Mouse (Mus musculus): Measurements from ENCODE around the gene Lrrc8d.

The Lrrc8d gene

DNA sequence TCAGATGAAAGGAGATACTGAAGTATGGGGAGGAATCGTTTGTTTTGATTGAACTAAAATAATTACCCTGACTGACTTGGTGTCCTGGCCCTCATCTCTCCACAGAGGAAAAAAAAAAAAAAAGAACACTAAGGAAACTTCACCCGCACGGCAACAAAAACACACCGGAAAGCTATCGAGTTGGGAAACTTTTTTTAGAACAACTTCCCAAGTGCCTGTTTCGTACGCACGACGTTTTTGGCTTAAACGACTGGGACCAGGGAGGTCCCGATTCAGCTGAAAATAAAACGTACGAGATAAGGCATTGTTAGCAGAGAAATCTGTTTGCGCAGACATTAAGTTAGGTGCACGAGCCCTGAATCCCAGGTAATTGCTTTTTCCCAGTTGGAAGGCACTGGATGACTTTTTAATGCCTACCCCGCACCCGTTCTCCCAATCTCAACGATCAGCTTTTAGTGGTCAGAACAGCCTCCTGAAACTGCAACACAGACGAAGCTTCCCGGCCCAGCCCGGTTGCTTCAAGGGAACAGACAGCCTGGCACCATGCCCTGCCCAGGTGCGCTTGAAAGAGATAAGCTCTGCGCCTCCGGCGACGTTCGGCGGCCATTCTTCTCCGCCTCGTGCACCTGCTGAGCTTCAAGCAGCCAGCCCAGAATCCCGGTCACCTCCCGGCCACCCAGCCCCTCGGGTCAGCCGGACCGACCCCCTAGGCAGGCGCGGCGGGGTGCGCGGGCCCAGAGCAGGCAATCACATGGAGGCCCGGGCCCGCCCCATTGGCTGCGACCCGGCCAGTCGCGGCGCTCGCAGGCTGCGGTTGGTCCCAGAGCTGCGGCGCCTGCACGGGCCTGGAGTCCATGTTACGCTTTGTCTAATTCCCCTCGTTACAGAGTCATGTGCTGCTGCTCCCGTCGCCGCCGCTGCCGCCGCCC is at the start of gene Lrrc8d:
Gene Lrrc8d (plus strand): TSS at position 829 of the 929 bp plus-strand sequence.
- DNase-seq (ENCODE audit: low spot score), result peak; percentile 66

DNA sequence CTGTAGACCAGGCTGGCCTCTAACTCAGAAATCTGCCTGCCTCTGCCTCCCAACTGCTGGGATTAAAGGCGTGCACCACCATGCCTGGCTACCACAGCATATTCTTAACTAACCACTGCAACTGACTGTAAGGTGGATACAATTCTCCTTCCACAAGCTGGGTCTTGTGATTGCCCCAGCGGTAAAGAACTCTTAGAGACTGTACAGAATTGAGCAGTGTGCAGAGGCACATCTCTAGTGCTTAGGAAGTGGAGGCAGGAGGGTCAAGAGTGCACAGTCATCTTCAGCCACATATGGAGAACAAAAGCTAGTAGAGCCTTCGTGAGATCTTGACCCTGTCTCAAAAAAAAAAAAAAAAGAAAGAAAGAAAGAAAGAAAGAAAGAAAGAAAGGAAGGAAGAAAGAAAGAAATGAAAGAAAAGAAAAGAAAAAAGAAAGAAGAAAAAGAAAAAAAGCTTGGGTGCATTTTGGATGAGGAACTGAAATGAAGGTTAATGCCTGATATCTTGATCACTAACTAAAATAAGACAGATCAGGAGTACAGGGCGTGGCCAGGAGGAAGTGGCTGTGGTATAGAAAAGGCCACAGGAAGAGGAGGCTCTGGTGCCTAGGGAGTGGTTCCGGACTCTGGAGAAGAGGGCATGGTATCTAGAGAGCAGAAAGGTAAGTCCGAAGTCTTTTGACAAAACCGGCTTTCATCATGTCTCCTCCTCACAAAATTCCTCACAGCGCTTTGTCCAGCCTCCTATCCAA is 48.9 kb upstream of the Lrrc8d start:
- no peak for DNase-seq (ENCODE audit: low spot score)

DNA sequence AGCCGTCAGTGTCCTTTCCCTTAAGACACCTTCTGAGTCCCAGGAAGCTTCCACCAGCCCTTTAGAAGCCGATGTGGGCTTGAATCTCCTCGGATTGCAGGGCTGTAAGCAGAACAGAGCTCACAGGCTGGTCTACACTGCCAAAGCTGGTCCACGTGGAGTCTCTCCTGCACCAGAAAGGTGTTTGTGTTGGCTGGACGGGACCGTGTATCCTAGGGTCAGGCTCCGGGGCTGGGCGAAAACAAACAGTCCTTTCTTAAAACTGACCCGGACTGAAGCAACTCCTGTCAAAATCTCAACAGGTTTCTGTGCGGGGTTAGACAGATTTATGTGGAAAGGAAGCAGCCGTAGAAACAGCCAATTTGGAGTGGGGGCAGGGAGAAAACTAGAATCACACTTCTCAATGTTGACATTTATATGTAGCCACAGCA is 48.2 kb upstream of the Lrrc8d start:
- DNase-seq (ENCODE audit: low spot score), result no peak

DNA sequence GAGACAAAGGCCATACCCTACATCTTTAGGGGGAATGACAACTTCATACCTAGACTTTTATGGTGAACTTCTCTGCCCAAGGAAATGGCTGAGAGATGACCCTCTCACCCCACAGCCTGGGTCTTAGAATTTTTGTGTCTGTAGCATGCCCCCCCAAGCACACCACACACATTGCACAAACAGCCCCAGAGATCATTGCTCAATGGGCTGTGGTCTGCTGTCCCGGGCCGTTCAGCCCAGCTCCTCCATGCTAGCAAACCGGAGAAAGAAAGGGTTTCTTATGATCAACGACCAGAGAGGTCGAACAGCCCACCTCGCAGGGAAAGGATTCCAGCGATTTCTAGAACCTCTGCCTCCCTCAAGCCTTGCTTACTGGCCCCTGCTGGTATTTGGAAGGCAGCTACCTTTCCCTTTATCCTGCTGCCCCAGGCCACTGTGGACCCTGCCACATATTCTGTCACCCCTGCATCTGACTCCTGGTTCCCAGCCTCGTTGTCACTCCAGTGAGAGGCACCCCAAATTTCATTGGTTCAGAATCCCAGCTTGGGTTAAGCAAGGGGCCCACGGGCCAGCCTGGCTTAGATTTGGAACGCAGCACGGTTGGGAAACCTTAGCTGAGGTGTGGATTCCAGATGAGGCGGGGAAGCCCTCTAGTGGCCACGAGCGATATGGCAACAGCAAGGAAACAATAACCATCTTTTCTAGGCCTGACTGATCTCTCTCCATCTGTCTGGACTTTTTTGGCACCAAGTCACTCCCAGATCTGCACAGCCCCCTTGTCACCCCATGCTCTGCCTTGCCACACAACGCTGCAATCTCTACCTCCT is 45.3 kb upstream of the Lrrc8d start:
- peak; percentile 72 for DNase-seq (ENCODE audit: low spot score)

DNA sequence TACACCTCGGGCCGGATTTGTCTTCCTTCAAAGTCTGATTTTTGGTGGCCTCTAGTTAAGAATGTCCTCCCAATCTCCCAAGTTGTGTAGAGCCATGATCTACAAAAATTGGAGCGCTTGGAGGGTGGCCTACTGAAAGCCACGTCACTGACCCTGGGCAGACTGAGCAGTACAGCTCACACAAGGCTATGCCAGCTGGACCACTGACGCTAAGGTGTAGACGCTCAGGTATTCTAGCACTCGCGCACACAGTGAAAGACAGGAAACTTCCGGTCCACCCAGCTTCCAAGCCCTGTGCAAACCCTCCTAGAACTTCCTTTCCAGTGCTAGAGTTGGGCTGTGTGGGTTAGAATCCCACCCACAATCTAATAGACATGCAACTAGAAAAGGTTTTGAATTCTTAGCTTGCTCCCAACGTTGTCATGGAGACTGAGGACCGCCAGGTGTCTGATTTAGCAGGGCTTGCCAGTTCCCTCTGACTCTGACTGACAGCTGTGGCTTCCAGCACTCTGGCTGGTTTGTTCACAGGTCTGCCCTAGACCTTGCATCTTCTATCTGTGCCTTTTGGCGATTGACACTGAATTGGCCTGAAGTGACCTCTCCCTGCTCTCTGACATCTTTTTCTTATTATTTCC is 44.6 kb upstream of the Lrrc8d start:
- DNase-seq (ENCODE audit: low spot score), result no peak

DNA sequence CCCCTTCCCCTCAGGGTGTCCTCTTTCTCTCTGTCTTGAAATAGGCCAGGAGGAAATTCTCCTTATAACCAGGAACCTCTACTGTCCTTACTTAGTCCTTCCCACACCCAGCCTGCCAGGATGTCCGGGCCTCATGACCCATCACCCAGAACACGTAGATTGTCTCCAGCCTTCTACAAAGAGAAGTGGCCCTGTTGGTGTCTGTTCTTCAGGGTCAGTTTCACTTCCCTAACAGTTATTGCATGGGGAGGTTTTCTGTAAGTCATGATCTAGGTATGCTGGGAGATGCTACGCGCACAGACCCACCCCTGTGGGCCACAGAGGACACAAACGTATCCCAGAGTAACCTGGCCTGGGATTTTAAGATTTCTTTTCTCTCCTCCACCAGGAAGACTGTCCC is 37.9 kb upstream of the Lrrc8d start:
- no peak for DNase-seq (ENCODE audit: low spot score)

DNA sequence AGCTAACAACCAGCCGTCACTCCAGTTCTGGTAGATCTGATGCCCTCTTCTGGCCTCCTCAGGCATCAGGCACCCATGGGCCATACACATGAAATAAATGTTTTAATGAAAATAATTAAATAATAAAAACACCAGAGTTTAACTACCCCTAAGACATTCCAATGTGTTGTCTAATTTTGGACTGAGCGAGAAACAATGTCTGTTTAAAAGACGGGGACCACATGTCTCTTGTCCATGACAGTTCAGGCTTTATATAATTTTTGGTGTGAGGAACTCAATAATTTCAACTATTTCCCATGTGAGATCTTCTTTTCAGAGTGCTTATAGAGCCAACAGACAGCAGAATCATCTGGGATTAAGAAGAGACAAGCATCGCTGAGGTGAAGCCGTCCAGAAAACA is 32.8 kb upstream of the Lrrc8d start:
- DNase-seq (ENCODE audit: low spot score), result no peak

DNA sequence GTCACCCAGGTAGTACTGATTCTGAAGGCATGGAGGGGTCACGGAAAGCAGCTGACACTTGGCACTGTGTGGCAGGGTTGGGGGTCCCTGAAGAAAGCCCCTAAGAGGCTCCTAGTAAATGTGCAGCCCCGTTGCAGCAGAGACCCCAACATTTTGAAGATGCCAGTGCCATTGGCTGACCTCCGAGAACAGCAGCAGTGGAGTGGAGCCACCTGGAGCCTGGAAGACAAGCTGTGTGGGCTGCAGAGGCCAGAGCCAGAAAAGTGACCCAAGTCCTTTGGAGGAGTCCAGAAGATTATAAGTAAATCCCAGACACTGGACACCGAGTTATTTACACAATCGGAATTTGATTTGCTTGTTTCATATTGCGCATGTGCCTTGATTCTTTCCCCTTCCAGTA is 32.4 kb upstream of the Lrrc8d start:
- DNase-seq (ENCODE audit: low spot score), result no peak

DNA sequence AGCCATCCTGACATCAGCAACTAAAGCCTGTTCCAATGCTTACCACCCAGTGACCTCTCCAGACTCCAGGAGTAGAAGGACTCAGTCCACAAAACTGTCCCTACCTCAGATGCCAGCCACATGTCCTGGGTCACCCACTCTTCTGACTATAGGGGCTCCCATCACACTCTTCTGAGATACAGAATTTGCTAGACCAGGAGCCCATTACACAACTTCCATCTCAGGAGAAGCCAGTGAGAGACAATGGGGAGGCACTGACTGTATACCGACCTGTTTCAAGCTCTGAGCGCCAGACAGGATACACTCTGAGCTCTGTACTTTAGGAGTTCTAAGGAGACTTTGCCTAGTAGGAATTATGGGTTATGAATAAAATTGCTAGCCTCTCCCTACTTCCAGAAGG is 30.7 kb upstream of the Lrrc8d start:
- DNase-seq (ENCODE audit: low spot score), result no peak

DNA sequence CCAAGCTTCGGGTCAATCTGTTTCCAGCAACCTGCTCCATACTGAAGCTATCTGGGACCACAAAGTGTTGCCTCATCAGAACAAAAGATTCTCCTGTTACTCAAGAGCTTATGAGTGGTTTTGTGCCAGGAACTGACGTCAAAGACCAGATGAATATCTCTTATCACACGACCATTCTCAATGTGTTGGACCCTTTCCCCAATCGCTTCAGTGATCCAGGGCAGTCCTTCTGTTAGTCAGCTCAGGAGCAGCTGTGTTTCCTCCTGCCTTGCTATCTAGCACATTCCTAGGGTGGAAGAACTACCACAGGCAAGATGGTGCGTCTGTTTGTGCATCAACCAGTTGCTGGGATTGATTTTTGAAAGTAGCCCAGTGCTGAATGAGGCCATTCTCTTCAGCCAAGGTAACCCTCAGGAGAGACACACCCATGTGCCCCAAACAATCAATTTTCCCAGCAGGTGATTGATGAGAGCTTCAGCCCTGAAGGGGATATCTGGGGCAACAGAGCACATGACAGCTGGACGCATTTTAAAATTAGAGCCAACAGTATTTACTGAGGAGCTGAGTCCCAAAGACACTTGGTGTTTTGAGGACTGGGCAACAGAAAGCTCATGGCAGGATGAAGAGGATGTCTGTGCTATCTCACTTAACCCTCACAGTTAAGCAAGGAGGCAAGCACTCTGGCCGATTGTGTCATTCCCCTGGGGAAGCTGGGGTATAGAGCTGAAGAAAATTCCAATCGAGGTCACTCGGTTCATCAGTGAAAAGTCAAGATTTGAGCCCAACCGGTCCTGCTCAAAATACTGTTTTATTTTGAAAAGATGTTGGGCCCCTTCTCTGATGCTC is 30.0 kb upstream of the Lrrc8d start:
- no peak for DNase-seq (ENCODE audit: low spot score)

DNA sequence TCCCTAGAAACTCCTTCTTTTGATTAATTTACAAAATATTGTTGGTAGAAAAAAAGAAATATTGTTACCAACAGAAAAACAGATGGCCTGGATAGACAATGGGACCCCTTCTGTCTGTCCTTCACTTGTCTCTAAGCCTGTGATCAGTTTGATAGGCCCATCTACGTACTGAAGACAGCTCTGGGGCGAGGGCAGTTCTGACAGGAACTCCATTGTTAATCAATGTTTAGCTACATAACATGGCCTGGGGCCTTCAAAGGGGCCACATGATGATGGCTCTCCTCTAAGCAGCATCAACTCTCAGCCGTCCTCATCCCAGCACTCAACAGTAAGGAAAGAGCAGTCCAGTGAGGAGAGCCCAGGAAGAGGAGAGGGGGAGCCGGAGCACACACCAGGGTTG is 27.4 kb upstream of the Lrrc8d start:
- no peak for DNase-seq (ENCODE audit: low spot score)

DNA sequence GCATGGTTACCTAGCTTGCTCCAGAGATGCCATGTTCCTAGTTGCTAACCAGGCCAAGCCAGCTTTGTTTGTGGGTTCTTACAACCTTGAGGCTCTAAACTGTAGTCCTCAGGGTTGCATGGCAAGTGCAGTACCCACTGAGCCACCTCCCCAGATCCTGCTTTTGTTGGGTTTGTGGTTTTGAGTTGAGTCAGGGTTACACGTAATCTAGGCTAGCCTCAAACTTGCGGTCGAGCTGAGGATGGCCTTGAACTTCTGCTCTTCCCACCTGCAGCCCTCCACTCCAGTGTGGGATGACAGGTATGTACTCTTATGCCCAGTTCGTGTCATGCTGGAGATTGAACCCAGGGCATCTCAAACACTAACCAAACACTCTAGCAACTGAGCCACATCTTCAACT is 24.3 kb upstream of the Lrrc8d start:
- DNase-seq (ENCODE audit: low spot score), result no peak

DNA sequence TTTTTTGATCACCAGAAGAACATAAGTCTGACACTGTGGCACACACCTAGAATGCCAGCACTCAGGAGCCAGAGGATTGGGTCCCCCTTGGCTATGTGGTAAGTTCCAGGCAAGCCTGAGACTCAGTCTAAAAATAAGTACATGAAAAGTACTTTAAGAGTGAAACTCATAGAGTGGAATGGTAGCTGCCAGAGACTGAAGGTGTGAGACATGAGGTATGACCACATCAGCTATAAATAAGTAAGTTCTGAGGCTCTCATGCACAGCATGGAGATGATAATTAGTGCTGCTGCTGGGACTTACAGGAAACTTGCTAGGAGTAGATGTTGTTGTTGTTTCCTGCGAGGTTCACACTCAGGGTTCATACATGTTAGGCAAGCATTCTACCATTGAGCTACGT is 22.7 kb upstream of the Lrrc8d start:
- DNase-seq (ENCODE audit: low spot score), result no peak

DNA sequence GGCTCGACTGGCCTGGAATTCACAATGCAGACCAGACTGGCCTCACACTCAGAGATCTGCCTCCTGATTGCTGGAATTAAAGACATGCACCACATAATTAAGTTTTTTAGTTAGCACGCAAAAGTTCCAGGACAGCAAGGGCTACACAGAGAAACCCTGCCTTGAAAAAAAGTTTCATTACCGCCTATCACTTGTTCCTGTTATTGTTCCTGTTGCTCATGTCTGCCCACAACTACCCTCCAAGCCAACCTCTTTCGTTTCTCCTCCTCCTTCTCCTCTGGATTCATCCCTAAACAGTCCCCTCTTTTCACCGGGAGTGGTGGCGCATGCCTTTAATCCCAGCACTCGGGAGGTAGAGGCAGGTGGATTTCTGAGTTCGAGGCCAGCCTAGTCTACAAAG is 21.5 kb upstream of the Lrrc8d start:
- DNase-seq (ENCODE audit: low spot score), result no peak

DNA sequence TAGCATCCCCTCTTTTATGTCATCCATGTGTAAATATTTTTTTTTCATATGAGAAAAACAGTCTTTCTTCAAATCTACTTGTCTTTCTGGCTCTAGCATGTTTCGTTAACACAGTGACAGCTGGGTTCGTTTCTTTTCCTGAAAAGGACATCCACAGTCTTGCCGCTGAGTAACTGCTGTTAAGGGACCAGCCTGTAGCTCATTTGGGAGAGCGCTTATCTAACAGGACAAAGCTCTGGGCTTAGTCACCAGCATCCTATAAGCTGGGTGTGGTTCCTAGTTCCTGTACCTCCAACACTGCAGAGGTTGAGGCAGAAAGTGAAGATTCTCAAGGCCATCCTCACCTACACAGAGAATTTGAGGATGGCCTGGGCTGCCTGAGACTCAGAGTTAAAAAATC is 20.5 kb upstream of the Lrrc8d start:
- no peak for DNase-seq (ENCODE audit: low spot score)

DNA sequence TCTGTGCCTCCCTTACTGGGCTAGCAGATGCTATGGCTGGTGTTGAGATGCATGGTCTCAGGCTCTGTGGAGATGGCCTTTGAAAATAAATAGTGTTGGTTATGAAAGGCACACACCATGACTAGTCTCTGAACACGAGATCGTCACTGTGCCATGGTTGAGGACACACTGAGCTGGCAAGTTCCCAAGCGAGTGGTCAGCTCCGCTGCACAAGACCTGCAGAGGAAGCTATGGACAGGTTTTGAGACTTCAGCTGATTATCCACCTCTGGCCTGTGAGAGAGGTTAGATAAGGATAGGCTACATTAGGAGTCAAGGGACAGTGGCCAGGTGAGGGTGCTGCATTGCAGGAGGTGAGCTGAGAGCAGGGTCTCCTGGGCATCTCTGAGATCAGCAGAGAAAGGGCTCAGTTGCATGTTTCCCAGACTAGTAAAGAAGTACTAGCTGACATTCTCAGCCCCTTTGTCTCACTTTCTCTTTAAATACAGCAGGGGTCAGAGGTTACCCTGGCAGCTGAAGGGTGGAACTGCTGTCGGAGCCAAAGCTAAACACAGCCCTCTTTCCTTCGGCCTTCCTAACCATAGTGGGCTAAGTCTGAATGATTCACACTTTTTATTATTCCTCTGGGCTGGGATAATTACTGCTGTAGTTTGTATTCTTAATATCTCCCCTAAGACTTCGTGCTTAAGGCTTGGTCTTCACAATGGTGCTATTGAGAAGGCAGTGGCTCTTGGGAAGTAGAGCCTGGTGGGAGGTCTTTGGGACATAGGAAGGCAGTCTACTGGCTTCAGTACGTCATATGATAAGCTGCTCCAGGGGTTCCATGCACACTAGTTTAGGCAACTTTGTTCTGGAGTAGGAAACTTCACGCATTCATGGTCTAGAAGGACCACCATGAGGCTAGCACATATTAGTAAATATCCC is 19.6 kb upstream of the Lrrc8d start:
- DNase-seq (ENCODE audit: low spot score), result no peak

DNA sequence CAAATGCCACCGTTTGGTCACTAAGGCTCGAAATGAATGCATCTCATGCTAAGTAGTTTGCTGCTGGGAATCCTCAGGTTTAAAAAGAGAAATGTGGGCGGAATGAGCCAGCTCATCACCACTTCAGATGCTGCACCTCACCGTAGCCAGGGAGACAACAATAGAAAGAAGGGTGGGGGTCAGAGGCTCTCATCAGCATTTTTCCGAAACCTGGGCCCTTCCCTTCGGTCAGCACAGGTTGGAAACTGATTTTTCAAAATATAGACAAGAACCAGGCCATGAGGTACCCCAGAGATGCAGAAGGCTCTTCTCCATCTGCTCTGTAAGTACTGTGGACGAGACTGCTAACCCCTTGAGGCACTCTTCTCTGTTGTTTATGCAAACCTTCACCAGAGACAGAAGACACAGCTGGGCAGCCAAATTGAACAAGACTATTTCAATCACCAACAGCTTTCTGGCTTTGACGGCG is 17.6 kb upstream of the Lrrc8d start:
- DNase-seq (ENCODE audit: low spot score), result no peak

DNA sequence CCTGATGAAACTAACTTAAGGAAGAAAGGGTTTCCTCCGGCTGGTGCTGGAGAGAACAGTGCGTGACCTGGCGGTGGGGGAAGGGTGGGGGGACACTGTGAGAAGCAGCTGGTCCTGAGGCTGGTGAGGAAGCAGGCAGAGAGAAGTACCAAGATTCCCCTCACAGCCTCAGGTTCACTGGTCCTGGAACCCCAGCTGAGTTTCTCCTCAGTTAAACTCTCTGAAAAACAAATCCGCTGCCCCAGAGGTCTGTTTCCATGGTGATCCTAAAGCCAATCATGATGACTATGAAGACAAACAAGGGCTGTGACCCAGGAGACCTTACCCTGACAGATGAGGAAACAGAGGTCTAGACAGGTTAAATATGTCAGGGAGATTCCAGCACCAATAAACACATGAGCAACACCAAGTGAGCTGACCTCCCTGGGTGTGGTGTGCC is 15.8 kb upstream of the Lrrc8d start:
- DNase-seq (ENCODE audit: low spot score), result no peak

DNA sequence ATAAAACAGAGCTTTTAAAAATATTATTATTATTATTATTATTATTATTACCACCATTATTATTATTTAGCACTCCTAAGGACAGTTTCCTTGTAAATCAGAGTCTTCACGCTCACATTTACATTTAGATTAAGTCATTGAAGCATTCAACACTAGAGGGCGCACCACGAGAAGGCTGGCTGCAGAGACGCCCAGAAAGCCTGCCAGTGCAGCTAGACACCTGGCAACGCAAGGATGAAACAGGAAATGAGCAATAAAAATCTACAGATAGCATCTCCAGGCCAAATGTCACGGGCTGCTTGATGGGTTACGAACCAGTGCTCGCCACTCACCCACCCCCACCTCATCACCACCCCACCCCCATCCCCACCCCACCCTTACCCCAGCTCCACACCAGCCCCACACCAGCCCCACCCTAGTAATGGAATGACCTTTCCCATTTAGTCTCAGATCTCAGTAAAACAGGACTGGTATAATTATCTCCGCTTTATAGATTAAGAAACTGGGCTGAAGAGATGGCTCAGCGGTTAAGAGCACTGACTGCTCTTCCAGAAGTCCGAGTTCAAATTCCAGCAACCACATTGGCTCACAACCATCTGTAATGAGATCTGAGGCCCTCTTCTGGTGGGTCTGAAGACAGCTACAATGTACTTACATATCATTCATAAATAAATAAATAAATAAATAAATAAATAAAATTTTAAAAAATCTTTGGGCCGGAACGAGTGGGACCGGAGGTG is 14.7 kb upstream of the Lrrc8d start:
- peak; percentile 65 for DNase-seq (ENCODE audit: low spot score)
